Mouse (Mus musculus): ENCODE measurements at regions not wholly inside any gene's neighbourhood (a gene's known extent, or its start where the extent isn't known, plus 50 kb on each side); places are given as distances from the start of the nearest gene placed in this dataset.
A peak's percentile ranks its signal among the peaks of the same experiment; 100 is the strongest.

GRCm38 (mm10) chr13:107618796-107619429, 425.3 kb upstream of the Smim15 start:
- no peak for ATAC-seq (replicated peaks; ENCODE audit: low FRiP score, low TSS enrichment, poor library complexity, severe bottlenecking)

- ATAC-seq (replicated peaks; ENCODE audit: low FRiP score, low TSS enrichment, poor library complexity, severe bottlenecking) = no peak
Measured at GRCm38 (mm10) chr13:107618369-107618771, 425.9 kb upstream of the Smim15 start.

GRCm38 (mm10) chr13:107617582-107617981, 426.7 kb upstream of the Smim15 start:
- no peak for ATAC-seq (replicated peaks; ENCODE audit: low FRiP score, low TSS enrichment, poor library complexity, severe bottlenecking)

DNA sequence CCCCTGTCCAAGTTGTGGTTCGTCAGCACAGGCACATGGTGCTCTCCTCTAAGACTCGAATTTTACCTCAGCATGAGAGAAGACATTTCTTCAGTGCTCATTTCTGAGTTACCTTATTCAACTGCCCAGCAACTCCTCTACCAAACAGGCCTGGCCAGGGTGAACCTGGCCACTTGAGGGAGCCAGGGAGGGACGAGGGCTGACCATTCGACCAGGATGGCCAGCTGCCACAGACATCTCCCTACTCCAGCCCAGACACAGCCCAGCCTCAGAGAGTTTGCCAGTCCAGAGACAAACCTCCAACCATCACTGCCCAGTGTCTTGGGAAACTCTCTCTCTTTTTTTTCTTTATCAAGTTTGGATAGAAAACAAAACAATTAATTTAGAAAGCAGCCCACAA, 427.5 kb upstream of the Smim15 start:
- ATAC-seq (replicated peaks; ENCODE audit: low FRiP score, low TSS enrichment, poor library complexity, severe bottlenecking) = no peak

DNA sequence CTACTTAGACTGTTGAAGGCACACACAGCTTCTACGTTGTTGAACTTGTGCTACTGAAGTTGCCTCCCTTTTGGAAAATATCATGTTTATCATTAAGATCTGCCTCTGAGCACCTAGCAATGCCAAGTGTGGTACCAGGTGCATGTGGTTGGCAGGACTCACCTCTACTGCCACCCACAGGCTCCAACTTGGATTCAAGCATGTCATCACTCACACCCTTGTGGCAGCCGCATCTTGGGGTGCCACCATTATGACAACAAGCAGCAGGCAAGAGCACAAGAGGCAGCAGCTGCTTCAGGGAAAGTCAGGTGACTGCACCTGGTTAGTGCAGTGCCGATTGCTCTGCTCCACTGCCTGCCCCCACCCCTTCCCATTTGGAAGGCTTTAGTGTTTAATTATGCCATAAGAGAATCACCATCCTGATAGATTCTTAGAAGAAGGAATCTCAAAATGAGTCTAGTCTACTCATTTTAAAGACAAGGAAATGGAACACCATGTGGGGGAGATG, 435.2 kb upstream of the Smim15 start:
- ATAC-seq (replicated peaks; ENCODE audit: low FRiP score, low TSS enrichment, poor library complexity, severe bottlenecking) = no peak

DNA sequence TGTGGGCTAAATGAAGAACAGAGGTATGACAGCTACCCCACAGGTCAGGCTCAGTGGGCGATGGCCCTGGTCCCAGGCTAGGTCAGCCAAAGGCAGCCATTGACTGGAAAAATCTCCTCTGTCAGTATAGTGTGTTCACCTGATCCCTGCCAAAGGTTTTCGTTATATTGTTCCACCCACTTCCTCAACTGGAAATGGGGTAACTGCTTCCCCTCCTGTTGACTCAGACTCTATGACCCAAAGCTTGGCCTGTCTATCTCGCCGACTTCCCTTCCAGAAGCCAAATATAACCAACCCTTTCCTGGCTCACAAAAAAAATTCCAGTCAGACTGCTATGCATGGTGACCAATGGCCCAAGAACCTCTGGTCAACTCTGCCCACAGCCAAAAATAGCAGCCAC, 437.0 kb upstream of the Smim15 start:
- ATAC-seq (replicated peaks; ENCODE audit: low FRiP score, low TSS enrichment, poor library complexity, severe bottlenecking) = no peak

GRCm38 (mm10) chr13:107602149-107602548, 442.1 kb upstream of the Smim15 start:
- no peak for ATAC-seq (replicated peaks; ENCODE audit: low FRiP score, low TSS enrichment, poor library complexity, severe bottlenecking)

DNA sequence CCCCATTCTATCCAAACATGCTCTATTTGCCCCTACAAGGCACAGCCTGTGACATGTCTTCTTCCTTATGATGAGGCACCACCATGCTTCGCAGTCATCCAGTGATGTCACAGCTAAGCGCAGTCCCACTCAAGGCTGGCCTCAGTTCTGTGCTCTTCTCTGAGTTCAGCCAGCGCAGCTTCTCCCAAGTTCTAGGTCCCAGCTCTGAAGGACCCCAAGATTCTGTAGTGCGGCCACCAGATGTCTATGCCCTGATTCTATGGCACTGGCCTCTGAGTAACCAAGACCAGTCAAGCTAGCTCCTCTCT, 443.2 kb upstream of the Smim15 start:
- ATAC-seq (replicated peaks; ENCODE audit: low FRiP score, low TSS enrichment, poor library complexity, severe bottlenecking) = no peak

- no peak for ATAC-seq (replicated peaks; ENCODE audit: low FRiP score, low TSS enrichment, poor library complexity, severe bottlenecking)
Measured at GRCm38 (mm10) chr13:107600331-107601131, 443.7 kb upstream of the Smim15 start.

DNA sequence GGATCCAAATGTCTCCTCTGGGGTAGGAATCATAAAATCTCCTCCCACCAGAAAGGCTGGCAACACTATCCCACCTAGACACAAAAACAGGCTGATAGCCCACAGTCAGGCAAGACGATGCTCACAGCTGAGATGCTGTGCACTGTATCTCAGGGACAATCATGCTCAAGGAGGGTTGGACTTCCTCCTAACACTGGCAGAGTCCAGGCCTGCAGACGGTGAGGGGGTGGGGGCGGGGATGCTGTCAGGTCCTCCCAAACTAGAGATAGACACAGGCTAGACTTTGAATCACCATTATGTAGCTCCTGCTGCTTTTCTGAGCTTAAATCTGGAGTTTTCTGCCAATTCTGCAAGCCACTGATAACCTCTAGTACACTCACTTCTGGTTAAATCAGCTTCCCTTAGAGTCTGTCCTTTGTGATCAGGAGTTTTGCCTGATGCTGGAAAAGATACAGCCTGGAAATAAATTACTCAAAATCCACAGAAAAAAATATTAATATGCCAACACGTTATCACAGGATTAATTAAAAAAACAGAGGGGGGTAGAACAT, 445.1 kb upstream of the Smim15 start:
- peak; percentile 72 for ATAC-seq (replicated peaks; ENCODE audit: low FRiP score, low TSS enrichment, poor library complexity, severe bottlenecking)

GRCm38 (mm10) chr13:107598391-107598790, 445.9 kb upstream of the Smim15 start:
- no peak for ATAC-seq (replicated peaks; ENCODE audit: low FRiP score, low TSS enrichment, poor library complexity, severe bottlenecking)

GRCm38 (mm10) chr13:107597217-107597616, 447.0 kb upstream of the Smim15 start:
- no peak for ATAC-seq (replicated peaks; ENCODE audit: low FRiP score, low TSS enrichment, poor library complexity, severe bottlenecking)

- no peak for ATAC-seq (replicated peaks; ENCODE audit: low FRiP score, low TSS enrichment, poor library complexity, severe bottlenecking)
Measured at GRCm38 (mm10) chr13:107596183-107596582, 448.1 kb upstream of the Smim15 start.

GRCm38 (mm10) chr13:107588399-107589002, 455.7 kb upstream of the Smim15 start:
- ATAC-seq (replicated peaks; ENCODE audit: low FRiP score, low TSS enrichment, poor library complexity, severe bottlenecking) = no peak

DNA sequence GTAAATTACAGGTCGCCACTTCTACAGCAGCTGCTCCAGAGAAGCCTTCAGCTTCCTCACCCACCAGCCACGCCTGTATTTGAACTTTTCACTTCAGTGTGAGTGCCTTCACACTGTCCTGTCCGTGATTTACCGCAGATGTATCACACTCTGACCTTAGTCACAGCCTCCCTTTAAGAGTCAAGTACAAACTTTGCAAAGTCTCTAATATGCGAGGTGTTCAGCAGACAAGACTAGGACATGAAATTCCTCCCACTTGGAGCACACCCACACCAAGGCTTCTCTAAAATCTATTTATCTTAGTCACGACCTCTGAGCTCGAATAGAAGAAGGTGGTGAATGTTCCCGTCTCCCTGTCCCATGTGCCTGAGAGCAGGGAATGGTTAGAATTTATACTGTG, 456.6 kb upstream of the Smim15 start:
- no peak for ATAC-seq (replicated peaks; ENCODE audit: low FRiP score, low TSS enrichment, poor library complexity, severe bottlenecking)

DNA sequence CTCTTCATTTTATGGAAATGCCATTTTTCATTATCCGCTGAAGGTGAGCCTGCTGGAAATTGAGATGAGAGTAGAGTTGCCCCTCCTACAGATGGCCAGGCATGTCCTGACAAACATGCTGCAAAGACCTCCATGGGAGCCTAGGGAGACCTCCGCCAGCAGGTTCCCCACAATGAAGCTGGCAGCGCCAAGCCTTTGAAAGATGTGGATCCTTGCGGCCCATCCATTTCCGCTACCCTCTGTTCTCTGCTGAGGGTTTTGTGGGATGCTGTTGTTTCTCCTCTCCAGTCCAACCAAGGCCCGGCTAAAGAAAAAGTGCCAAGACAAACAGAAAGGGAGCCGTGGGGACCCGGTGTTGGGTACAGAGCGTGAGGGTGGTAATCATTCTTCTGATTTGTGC, 458.3 kb upstream of the Smim15 start:
- no peak for ATAC-seq (replicated peaks; ENCODE audit: low FRiP score, low TSS enrichment, poor library complexity, severe bottlenecking)

DNA sequence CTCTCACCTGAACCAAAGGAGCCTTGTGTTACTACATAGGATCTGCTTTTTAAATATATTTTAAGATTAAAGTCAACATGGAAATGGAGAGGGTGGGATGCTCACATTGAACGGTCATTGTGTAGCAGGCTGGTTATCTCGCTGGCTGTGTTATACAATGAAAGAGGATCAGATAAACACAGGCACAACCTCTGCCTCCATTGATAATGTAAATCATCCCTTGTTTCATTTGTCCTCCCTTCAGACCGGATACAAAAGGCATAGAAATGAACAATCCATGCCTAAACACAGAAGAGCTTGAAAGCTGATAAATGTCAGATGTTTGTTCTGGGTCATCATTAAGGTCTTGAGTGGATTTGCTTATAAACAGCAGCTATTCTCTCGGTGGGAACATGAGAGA, 458.9 kb upstream of the Smim15 start:
- no peak for ATAC-seq (replicated peaks; ENCODE audit: low FRiP score, low TSS enrichment, poor library complexity, severe bottlenecking)

DNA sequence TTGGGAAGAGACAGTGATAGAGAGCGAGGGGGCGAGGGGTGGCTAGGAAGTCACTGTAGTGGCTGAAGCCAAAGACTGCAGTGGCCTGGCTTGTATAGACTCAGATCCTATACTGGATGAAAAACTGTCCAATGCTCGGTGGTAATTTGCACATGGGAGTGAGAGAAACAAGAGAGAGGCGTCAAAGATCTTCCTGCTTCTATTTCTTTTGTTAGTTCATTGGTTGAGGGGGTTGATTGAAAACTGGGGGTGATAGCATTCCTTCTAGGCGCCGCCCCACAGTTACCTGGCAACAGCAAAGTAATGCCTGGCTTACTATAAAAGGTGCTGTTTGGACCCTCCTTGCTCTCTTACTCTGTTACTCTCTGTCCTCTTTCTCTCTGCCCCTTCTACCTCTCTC, 465.3 kb upstream of the Smim15 start:
- ATAC-seq (replicated peaks; ENCODE audit: low FRiP score, low TSS enrichment, poor library complexity, severe bottlenecking) = no peak

GRCm38 (mm10) chr13:107577809-107578208, 466.4 kb upstream of the Smim15 start:
- peak; percentile 71 for ATAC-seq (replicated peaks; ENCODE audit: low FRiP score, low TSS enrichment, poor library complexity, severe bottlenecking)

- peak; percentile 95 for ATAC-seq (replicated peaks; ENCODE audit: low FRiP score, low TSS enrichment, poor library complexity, severe bottlenecking)
Measured at GRCm38 (mm10) chr13:107577272-107577671, 467.0 kb upstream of the Smim15 start.
